Mouse (Mus musculus): Measurements from ENCODE around the gene Rrp7a. TPM values are rescaled to one million over a fixed set of nuclear protein-coding genes. Genes with fewer than 3 reads are reported as not detected.

Rrp7a gene
- polyA plus RNA-seq, 2 experiments from 2014 or later, result 75.7 to 97.2 TPM

- ATAC-seq, result no peak
These were observed 10.7 kb downstream of the Rrp7a start for GRCm38 (mm10) chr15:83111874-83112273.

- no peak for ATAC-seq
These were observed 11.3 kb downstream of the Rrp7a start for GRCm38 (mm10) chr15:83111290-83111689.

GRCm38 (mm10) chr15:83107814-83108213 lies 14.8 kb downstream of the Rrp7a start:
- no peak for ATAC-seq

- no peak for ATAC-seq
These were observed 16.2 kb downstream of the Rrp7a start for GRCm38 (mm10) chr15:83106426-83106825.

GRCm38 (mm10) chr15:83103111-83103510 lies 19.5 kb downstream of the Rrp7a start:
- no peak for ATAC-seq

- ATAC-seq, result no peak
These were observed 22.3 kb downstream of the Rrp7a start for GRCm38 (mm10) chr15:83100332-83100662.

- ATAC-seq, result peak; percentile 98
These were observed 22.9 kb downstream of the Rrp7a start for GRCm38 (mm10) chr15:83099533-83100331.

- ATAC-seq, result no peak
These were observed 26.7 kb downstream of the Rrp7a start for GRCm38 (mm10) chr15:83095950-83096349.

GRCm38 (mm10) chr15:83093687-83094086 lies 28.9 kb downstream of the Rrp7a start:
- ATAC-seq, result no peak

GRCm38 (mm10) chr15:83090874-83091273 lies 31.7 kb downstream of the Rrp7a start:
- no peak for ATAC-seq

GRCm38 (mm10) chr15:83089429-83089605 lies 33.3 kb downstream of the Rrp7a start, which contains the start of gene Serhl:
Gene Serhl (plus strand): TSS chr15:83089506.
- no peak for ATAC-seq

GRCm38 (mm10) chr15:83088495-83089428 lies 33.8 kb downstream of the Rrp7a start:
- no peak for ATAC-seq

- no peak for ATAC-seq
These were observed 35.8 kb downstream of the Rrp7a start for GRCm38 (mm10) chr15:83086636-83087328.

GRCm38 (mm10) chr15:83085901-83086300 lies 36.7 kb downstream of the Rrp7a start:
- peak; percentile 65 for ATAC-seq

GRCm38 (mm10) chr15:83084022-83084640 lies 38.5 kb downstream of the Rrp7a start:
- ATAC-seq, result no peak

GRCm38 (mm10) chr15:83083530-83083929 lies 39.1 kb downstream of the Rrp7a start:
- ATAC-seq, result no peak

GRCm38 (mm10) chr15:83075607-83076525 lies 46.7 kb downstream of the Rrp7a start:
- peak; percentile 91 for ATAC-seq

GRCm38 (mm10) chr15:83074179-83074578 lies 48.4 kb downstream of the Rrp7a start:
- ATAC-seq, result no peak

- ATAC-seq, result no peak
These were observed 50.8 kb downstream of the Rrp7a start for GRCm38 (mm10) chr15:83071752-83072151.

- no peak for ATAC-seq
These were observed 51.7 kb downstream of the Rrp7a start for GRCm38 (mm10) chr15:83070942-83071341.

- no peak for ATAC-seq
These were observed 54.3 kb downstream of the Rrp7a start for GRCm38 (mm10) chr15:83068270-83068669.

- no peak for ATAC-seq
These were observed 57.1 kb downstream of the Rrp7a start for GRCm38 (mm10) chr15:83065543-83065942.
